ENCODE assay signal across 8 mouse cellular contexts in genomic region chr2:9879493-9879892, GRCm38 (mm10). TPM values are rescaled to one million over a fixed set of nuclear protein-coding genes. Genes with fewer than 3 reads are reported as not detected.
DNase-seq lines count a peak whose midpoint lies in the region; ATAC-seq and TF ChIP-seq lines count a peak whose summit lies in the region.

No protein-coding gene starts in this region.

- DNase-seq in left cerebral cortex, adult 2 months (ENCODE audit: extremely low spot score in 1 of 2, low spot score in 2 of 2) = peak in 1 of 2 experiments; percentile 40
- DNase-seq in left cerebral cortex, postnatal 36 days (ENCODE audit: low spot score in 2 of 2) = no peak
- peak; percentile 36 for DNase-seq in cerebellum, adult 9-11 months
- peak; percentile 95 for DNase-seq in forelimb bud, embryonic 11.5 days (ENCODE audit: low read depth, low spot score)
- DNase-seq in hindbrain, embryonic 11.5 days (ENCODE audit: low spot score) = peak; percentile 96
- DNase-seq in limb, embryonic 10.5 days (ENCODE audit: low spot score) = peak; percentile 94
- DNase-seq in midbrain, embryonic 11.5 days (ENCODE audit: low spot score, missing footprints) = peak; percentile 98
- peak; percentile 51 to 87 for DNase-seq in spleen, postnatal 10 days (ENCODE audit: low spot score in 2 of 2)

- H3K9ac ChIP-seq in hindbrain, embryonic 11.5 days (ENCODE audit: low read depth, low read length) = no peak overlapping the region
- H3K9ac ChIP-seq in midbrain, embryonic 11.5 days (ENCODE audit: low read length) = no peak overlapping the region

- H3K27ac ChIP-seq in left cerebral cortex, adult 2 months = no peak overlapping the region
- H3K27ac ChIP-seq in hindbrain, embryonic 11.5 days (ENCODE audit: low read depth, low read length) = no peak overlapping the region
- H3K27ac ChIP-seq in limb, embryonic 10.5 days = 0 out of 2 replicates have a peak overlapping the region, but pooled peaks have one; percentile 36
- no peak overlapping the region for H3K27ac ChIP-seq in midbrain, embryonic 11.5 days (ENCODE audit: low read depth, low read length)

- no peaks in the 10 kb centered on the region for H3K9me3 ChIP-seq in hindbrain, embryonic 11.5 days (ENCODE audit: control insufficient read depth, low read length)
- H3K9me3 ChIP-seq in limb, embryonic 10.5 days (replicated peaks) = no peaks in the 10 kb centered on the region
- H3K9me3 ChIP-seq in midbrain, embryonic 11.5 days (ENCODE audit: control insufficient read depth, low read length) = no peaks in the 10 kb centered on the region

- peaks cover 86% of the 10 kb centered on the region for H3K27me3 ChIP-seq in hindbrain, embryonic 11.5 days (ENCODE audit: control insufficient read depth, insufficient read depth, low read length)
- H3K27me3 ChIP-seq in limb, embryonic 10.5 days (ENCODE audit: low read depth, poor library complexity, severe bottlenecking) = peaks cover 89% of the 10 kb centered on the region
- peaks cover 86% of the 10 kb centered on the region for H3K27me3 ChIP-seq in midbrain, embryonic 11.5 days (ENCODE audit: control insufficient read depth, insufficient read depth, low read length)

- H3K36me3 ChIP-seq in hindbrain, embryonic 11.5 days (ENCODE audit: control insufficient read depth, insufficient read depth, low read length) = no peaks in the 10 kb centered on the region
- no peaks in the 10 kb centered on the region for H3K36me3 ChIP-seq in limb, embryonic 10.5 days
- H3K36me3 ChIP-seq in midbrain, embryonic 11.5 days (ENCODE audit: control insufficient read depth, insufficient read depth, low read length) = no peaks in the 10 kb centered on the region

- ATAC-seq in hindbrain, embryonic 11.5 days (ENCODE audit: low FRiP score) = peak; percentile 93
- peak; percentile 95 for ATAC-seq in midbrain, embryonic 11.5 days (ENCODE audit: low FRiP score)

- H3K4me1 ChIP-seq in hindbrain, embryonic 11.5 days (replicated peaks; ENCODE audit: control insufficient read depth, insufficient read depth, low read length) = peaks cover 8% of the 10 kb centered on the region
- peaks cover 70% of the 10 kb centered on the region for H3K4me1 ChIP-seq in limb, embryonic 10.5 days
- peaks cover 22% of the 10 kb centered on the region for H3K4me1 ChIP-seq in midbrain, embryonic 11.5 days (ENCODE audit: control insufficient read depth, insufficient read depth, low read length)

- TF ChIP-seq CTCF in left cerebral cortex, adult 2 months (IDR thresholded peaks at IDR 0.05) = peak; percentile 55

- peak overlapping the region; percentile 93 for H3K4me2 ChIP-seq in hindbrain, embryonic 11.5 days (replicated peaks; ENCODE audit: low read depth, low read length)
- peak overlapping the region; percentile 85 for H3K4me2 ChIP-seq in midbrain, embryonic 11.5 days

- WGBS in hindbrain, embryonic 11.5 days = 0% methylated on average over 21 of the region's 21 CpGs
- WGBS in limb, embryonic 10.5 days = under 1% methylated on average over 21 of the region's 21 CpGs
- whole genome bisulfite sequencing in midbrain, embryonic 11.5 days = under 1% methylated on average over 21 of the region's 21 CpGs

- intact Hi-C loops in left cerebral cortex, adult 2 months (cut with DNase I) = loop anchor here (5.0 to 10.0 kb wide), 2 partner anchors 493 to 1125 kb away; partner anchors contain the start of gene Sfmbt2
- intact Hi-C loops in left cerebral cortex, postnatal 36 days (cut with DNase I) = no loop called here

- H3K4me3 ChIP-seq in left cerebral cortex, adult 2 months = peak overlapping the region; percentile 9; the same call in 1 of the 2 replicates
- H3K4me3 ChIP-seq in hindbrain, embryonic 11.5 days (ENCODE audit: low read depth, low read length) = peak overlapping the region; percentile 43
- H3K4me3 ChIP-seq in limb, embryonic 10.5 days = peak overlapping the region; percentile 54
- peak overlapping the region; percentile 46 for H3K4me3 ChIP-seq in midbrain, embryonic 11.5 days (ENCODE audit: low read depth, low read length)

RNA-seq across cellular contexts. Expression of gene 4930412O13Rik, which starts 1.6 kb away (rescaled TPM):
- total RNA-seq in left cerebral cortex, adult 2 months (2021) = not detected
- not detected for total RNA-seq in left cerebral cortex, postnatal 36 days (2021)
- 0.24 and 0.71 TPM in 2 replicates for polyA plus RNA-seq in hindbrain, embryonic 11.5 days (2014; fragmentation: Nextera tagmentation; extraction: Ambion mirVana)
- 0.46 and 0.55 TPM in 2 replicates for polyA plus RNA-seq in limb, embryonic 10.5 days (2016; fragmentation: Nextera tagmentation; extraction: Ambion mirVana)
- 0.20 and 1.2 TPM in 2 replicates for polyA plus RNA-seq in midbrain, embryonic 11.5 days (2014; fragmentation: Nextera tagmentation; extraction: Ambion mirVana)

RNA-seq across cellular contexts. Expression of gene 9230102O04Rik, which starts 9.8 kb away (rescaled TPM):
- not detected for total RNA-seq in left cerebral cortex, adult 2 months (2021)
- total RNA-seq in left cerebral cortex, postnatal 36 days (2021) = not detected
- 1.6 and 3.3 TPM in 2 replicates for polyA plus RNA-seq in hindbrain, embryonic 11.5 days (2014; fragmentation: Nextera tagmentation; extraction: Ambion mirVana)
- 0.39 TPM in 1 of 2 replicates, not detected in the other for polyA plus RNA-seq in limb, embryonic 10.5 days (2016; fragmentation: Nextera tagmentation; extraction: Ambion mirVana)
- 1.4 and 1.6 TPM in 2 replicates for polyA plus RNA-seq in midbrain, embryonic 11.5 days (2014; fragmentation: Nextera tagmentation; extraction: Ambion mirVana)

RNA-seq across cellular contexts. Expression of gene Gata3, which starts 10.3 kb away (rescaled TPM):
- total RNA-seq in left cerebral cortex, adult 2 months (2021) = not detected
- not detected for total RNA-seq in left cerebral cortex, postnatal 36 days (2021)
- polyA plus RNA-seq in hindbrain, embryonic 11.5 days (2014; fragmentation: Nextera tagmentation; extraction: Ambion mirVana) = 18.6 and 22.9 TPM in 2 replicates
- 6.3 and 6.5 TPM in 2 replicates for polyA plus RNA-seq in limb, embryonic 10.5 days (2016; fragmentation: Nextera tagmentation; extraction: Ambion mirVana)
- polyA plus RNA-seq in midbrain, embryonic 11.5 days (2014; fragmentation: Nextera tagmentation; extraction: Ambion mirVana) = 34.1 and 34.8 TPM in 2 replicates

Comparison
In these comparisons a context has a peak if more than half of its experiments do, and no peak if none do; other contexts are left out.
1. DNase-seq: peak in cerebellum, adult 9-11 months (single experiment), forelimb bud, embryonic 11.5 days (single experiment), hindbrain, embryonic 11.5 days (single experiment), limb, embryonic 10.5 days (single experiment), midbrain, embryonic 11.5 days (single experiment) and spleen, postnatal 10 days (2 of 2); none in left cerebral cortex, postnatal 36 days (0 of 2).
2. Peak in every context shown above with its lines, with median percentiles within 50 percentile points of each other: H3K4me3 ChIP-seq.